Mouse (Mus musculus) myocyte (in vitro differentiated cells): ENCODE measurements at regions not wholly inside any gene's neighbourhood (a gene's known extent, or its start where the extent isn't known, plus 50 kb on each side); places are given as distances from the start of the nearest gene placed in this dataset.

Experiments
- MAX ChIP-seq: IDR thresholded peaks from one replicate; pipeline ENCODE4 v1.6.1; 2011; ENCODE audit warnings: low read depth, mild to moderate bottlenecking, control low read depth
- MYOD1 ChIP-seq, 3 experiments: IDR thresholded peaks; one replicate each; pipeline ENCODE4 v1.6.1; 2011; ENCODE audit warnings: control low read depth in 2 of 3, low read depth in 2 of 3, mild to moderate bottlenecking in 2 of 3, moderate library complexity in 1 of 3; ENCODE audit not compliant: insufficient read length in 2 of 3, control insufficient read depth in 1 of 3
- POLR2A ChIP-seq: IDR thresholded peaks from one replicate; pipeline ENCODE4 v1.6.1; 2011; ENCODE audit warnings: low read depth, mild to moderate bottlenecking, control low read depth, moderate library complexity; ENCODE audit not compliant: insufficient read length
- POLR2AphosphoS2 ChIP-seq: IDR thresholded peaks from one replicate; pipeline ENCODE4 v1.6.1; 2011; ENCODE audit warnings: low read depth, control low read depth; ENCODE audit not compliant: insufficient read length
- SRF ChIP-seq: IDR thresholded peaks from one replicate; pipeline ENCODE4 v1.6.1; 2011; ENCODE audit warnings: low read depth; ENCODE audit not compliant: control insufficient read depth, insufficient read length
- TCF12 ChIP-seq: IDR thresholded peaks from one replicate; pipeline ENCODE4 v1.6.1; 2011; ENCODE audit warnings: mild to moderate bottlenecking, control low read depth; ENCODE audit not compliant: poor library complexity, insufficient read depth, severe bottlenecking
- USF1 ChIP-seq: IDR thresholded peaks from one replicate; pipeline ENCODE4 v1.6.1; 2011; ENCODE audit warnings: low read depth, mild to moderate bottlenecking, control low read depth, moderate library complexity

DNA sequence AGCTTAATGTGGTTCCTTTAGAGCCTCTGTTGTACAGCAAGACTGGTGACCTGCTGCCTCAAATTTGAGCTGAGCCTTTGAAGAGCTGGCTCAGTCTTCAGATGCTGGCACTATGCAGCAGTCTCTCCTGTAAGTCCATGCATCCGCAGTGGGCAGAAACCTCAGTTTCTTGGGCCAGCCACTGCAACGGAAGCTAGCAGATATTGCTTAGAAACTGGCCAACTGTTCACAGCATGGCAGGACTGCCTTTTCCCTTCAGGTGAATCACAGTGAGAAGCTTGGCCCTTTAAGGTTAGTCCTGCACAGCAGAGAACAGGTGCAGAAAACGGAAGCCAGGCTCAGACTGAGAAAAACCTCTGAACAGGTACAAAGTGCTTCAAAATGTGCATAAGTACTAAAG is 1976.8 kb upstream of the G6pd2 start:
- TF ChIP-seq POLR2A (no peak), MYOD1 (IDR thresholded peaks at IDR 0.05; ENCODE audit: control insufficient read depth in 1 of 3, insufficient read length in 2 of 3, low read depth in 2 of 3) (no peak), MAX (no peak), TCF12 (no peak), USF1 (no peak), POLR2AphosphoS2 (no peak), SRF (no peak)
